Mouse (Mus musculus) embryonic fibroblast, embryonic 13.5 days (primary cell): ENCODE data around the gene Ccdc88a. TPM values are rescaled to one million over a fixed set of nuclear protein-coding genes. Genes with fewer than 3 reads are reported as not detected.
"Not testable (repeated sequence)": the region's sequence is repeated elsewhere in the genome, so short reads cannot be mapped to it uniquely, and the experiment has no call there.

Experiments used
- H3K27ac ChIP-seq: 2 replicates; pipeline ENCODE4 v1.5.1; 2012; ENCODE audit warnings: low read length, control low read depth, inconsistent platforms; ENCODE audit not compliant: insufficient read depth
- H3K4me1 ChIP-seq: 2 replicates; pipeline ENCODE4 v1.6.1; 2011; ENCODE audit warnings: low read length; ENCODE audit not compliant: control insufficient read depth, insufficient read depth
- H3K4me3 ChIP-seq: 2 replicates; pipeline ENCODE4 v1.5.1; 2011; ENCODE audit warnings: mild to moderate bottlenecking, control low read depth, low read length; ENCODE audit not compliant: insufficient read depth
- CTCF ChIP-seq: IDR thresholded peaks from 2 replicates; pipeline ENCODE4 v1.5.1; 2011; ENCODE audit warnings: mild to moderate bottlenecking, control low read depth, low read length, moderate library complexity, borderline replicate concordance; ENCODE audit not compliant: insufficient read depth
- POLR2A ChIP-seq: IDR thresholded peaks from 2 replicates; pipeline ENCODE4 v1.6.1; 2011; ENCODE audit warnings: low read depth, mild to moderate bottlenecking, control low read depth, low read length, moderate library complexity
- polyA plus RNA-seq: library from polyadenylated mRNA; stranded (reverse); fragments of >200 nt; gene quantifications from 2 replicates; pipeline ENCODE4 v1.2.4, GENCODE M21; 2011; ENCODE audit warnings: low read depth; ENCODE audit not compliant: missing spikeins, insufficient read length

Gene Ccdc88a
- polyA plus RNA-seq, 1 experiment: 40.3 TPM

DNA sequence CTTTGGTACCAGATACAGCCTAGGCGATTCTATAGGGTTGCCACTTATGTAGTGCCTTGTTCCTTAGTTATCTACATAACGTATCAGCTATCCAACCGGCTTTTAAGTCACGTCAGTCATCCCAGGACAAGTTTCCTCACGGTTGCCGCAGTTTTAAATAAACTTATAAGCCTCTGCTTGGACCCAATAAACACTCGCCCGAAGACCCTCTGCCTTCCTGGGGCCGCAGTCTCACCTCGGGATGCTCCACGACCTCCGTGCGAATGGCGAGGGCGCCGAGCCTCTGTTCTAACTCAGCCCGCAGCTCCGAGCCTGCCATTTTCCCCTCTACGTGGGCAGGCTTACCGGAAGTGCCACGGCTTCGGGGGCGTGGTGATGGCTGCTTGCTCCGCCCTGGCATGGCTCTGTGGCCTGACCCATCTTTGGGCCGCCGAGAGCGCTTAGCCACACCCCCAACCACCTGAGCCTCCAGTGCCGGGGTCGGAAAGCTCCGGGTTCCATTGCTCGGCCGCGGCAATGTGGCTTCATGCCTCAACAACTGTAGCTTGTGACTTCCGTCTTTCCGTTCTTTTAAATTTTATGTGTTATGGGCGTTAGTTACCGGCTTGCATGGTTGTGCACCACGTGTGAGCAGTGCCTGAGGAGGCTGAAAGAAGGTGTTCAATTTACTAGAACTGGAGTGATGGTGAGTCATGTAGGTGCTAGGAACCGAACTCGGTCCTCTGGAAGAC lies 141.4 kb downstream of the Ccdc88a start, which contains the start of gene Prorsd1:
Prorsd1 (minus strand) TSS at position 352 of the 731 bp plus-strand sequence.
- TF ChIP-seq CTCF (no peak), POLR2A (peak; percentile 94)
- H3K27ac ChIP-seq: peak within 1 kb of the TSS; percentile 71
- no peaks in the 10 kb centered on the region for H3K4me1 ChIP-seq
- peak within 1 kb of the TSS; percentile 79 for H3K4me3 ChIP-seq

DNA sequence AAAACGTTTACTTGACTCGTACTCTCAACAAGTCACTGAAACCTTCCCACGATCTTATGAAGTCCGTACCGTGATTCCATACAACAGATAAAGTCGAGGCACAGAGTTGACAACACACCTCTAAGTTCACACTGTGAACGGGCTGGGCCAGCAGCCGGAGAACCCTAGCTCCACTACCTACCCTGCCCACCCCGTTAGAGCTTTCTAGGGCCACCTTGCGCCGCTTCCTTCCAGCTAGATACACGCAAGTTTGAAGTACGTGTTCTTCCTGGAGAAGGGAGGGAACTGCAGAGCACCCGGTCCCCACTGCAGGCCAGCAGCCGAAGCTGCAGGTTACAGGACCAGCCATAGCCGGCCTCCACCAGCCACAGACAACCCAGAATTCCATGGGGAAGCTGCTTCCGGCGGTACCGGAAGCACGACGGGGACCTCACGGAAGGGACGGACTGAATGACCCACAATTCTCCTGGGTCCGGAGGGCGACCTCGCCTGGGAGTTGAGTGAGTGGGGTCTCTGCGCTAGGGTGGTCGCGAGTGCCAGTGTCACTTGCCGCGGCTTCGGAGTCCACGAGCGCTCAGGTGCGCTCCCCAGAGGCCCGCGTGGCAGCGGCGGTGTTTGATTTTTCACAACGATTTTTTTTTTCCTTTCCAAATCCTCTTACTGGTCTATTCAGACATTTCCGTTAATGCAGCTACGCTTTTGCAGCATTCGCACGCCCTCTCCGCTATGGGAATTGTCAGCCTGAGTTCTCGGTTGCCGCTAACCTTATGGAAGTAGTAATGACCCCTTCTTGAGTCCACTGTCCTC lies 152.7 kb downstream of the Ccdc88a start, which contains the start of gene Mtif2:
Mtif2 (plus strand) TSS at position 421 of the 807 bp plus-strand sequence.
- Histone ChIP-seq H3K4me3 (peak within 1 kb of the TSS; percentile 69), H3K4me1 (no peaks in the 10 kb centered on the region), H3K27ac (peak within 1 kb of the TSS; percentile 45)
- TF ChIP-seq POLR2A (peak; percentile 90), CTCF (no peak)

DNA sequence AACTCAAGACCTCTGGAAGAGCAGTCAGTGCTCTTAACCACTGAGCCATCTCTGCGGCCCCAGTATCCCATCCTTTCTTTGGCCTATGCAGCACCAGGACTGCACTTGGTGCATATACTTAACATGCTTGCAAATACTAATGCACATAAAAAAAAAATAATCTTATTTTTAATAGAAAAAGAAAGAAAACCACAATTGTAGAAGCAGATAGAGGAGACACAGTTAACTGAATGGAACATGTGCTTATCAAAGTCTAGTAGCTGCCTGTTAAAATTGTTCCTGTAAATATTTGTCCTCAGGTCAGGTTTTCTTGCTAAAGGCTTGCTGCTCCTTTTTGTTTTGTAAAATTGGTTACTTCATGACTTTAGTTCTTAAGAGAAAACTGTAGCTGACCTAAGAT lies 164.7 kb downstream of the Ccdc88a start:
- H3K27ac ChIP-seq: no peak overlapping the region
- no peak overlapping the region for H3K4me3 ChIP-seq
- H3K4me1 ChIP-seq: no peaks in the 10 kb centered on the region
- TF ChIP-seq CTCF (no peak), POLR2A (no peak)

DNA sequence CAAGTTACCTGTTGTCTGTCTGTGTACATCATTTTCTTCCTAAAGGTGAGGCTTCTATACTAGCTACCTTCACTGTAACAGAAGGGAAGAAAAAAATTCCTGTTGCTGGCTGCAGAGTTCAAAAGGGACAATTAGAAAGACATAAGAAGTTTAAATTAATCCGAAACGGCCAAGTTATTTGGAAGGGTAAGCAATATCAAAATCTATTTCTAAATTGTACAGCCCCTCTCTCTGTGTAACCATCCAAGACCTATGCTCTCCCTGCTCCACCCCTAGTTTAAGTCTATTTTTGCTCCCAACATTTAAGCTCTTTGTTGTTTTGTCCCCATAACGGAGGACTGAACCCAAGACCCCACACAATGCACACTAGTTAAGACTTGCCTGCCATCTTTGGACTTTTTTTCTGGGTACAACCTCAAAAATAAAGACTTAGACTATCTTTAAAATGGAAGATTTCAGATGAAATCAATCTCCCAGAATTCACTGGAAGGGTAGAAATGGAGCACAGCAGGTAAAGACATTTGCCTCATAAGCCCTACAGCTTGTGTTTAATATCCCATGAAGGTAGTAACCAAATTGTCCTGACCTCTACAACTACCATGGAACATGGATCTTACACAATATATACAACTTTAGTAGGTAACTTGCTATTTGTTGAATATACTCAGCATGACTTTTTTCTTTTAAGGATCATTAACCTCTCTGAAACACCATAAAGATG lies 170.9 kb downstream of the Ccdc88a start:
- H3K27ac ChIP-seq: no peak overlapping the region
- no peak overlapping the region for H3K4me3 ChIP-seq
- H3K4me1 ChIP-seq: peaks cover 3% of the 10 kb centered on the region; the same call in 1 of the 2 replicates
- TF ChIP-seq CTCF: no peak
- peak; percentile 27; the same call in 1 of the 2 replicates for TF ChIP-seq POLR2A

DNA sequence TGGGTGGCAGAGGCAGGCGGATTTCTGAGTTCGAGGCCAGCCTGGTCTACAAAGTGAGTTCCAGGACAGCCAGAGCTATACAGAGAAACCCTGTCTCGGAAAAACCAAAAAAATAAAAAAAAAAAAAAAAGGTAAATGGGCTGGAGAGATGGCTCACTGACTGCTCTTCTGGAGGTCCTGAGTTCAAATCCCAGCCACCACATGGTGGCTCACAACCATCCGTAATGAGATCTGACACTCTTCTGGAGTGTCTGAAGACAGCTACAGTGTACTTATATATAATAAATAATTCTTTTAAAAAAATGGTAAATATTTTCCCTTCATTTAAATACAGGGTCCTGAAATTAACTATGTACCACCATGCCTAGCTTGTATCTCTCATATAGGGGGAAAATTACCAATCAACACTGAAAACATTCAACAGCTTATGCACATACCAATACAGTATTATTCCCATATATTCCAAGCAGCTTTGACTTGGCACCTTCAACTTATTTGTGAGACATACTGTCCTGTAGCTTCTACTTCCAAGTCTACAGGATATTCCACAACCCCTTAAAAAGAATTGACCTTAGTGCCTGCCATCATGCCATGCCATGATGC lies 171.8 kb downstream of the Ccdc88a start:
- not testable (repeated sequence) for H3K27ac ChIP-seq, H3K4me1 ChIP-seq, H3K4me3 ChIP-seq

DNA sequence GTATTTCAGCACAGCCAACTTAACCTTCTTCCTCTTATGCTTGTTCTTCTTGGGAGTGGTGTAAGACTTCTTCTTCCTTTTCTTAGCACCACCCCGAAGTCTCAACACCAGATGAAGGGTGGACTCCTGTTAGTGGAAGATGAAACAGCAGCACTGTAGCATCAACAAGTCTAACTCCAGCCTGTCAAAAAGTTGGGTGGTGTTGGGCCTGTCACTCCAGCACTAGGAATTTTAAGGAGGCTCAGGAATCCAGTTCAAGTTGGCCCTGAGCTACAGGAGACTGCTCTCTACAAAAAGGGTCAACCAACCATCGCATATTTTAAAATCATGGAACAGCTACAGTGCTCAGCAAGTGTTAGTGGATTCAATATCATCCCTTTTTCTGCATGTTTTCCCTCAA lies 172.8 kb downstream of the Ccdc88a start:
- H3K4me3 ChIP-seq: peak overlapping the region; percentile 100
- H3K27ac ChIP-seq: peak overlapping the region; percentile 32
- H3K4me1 ChIP-seq: not testable (repeated sequence)

DNA sequence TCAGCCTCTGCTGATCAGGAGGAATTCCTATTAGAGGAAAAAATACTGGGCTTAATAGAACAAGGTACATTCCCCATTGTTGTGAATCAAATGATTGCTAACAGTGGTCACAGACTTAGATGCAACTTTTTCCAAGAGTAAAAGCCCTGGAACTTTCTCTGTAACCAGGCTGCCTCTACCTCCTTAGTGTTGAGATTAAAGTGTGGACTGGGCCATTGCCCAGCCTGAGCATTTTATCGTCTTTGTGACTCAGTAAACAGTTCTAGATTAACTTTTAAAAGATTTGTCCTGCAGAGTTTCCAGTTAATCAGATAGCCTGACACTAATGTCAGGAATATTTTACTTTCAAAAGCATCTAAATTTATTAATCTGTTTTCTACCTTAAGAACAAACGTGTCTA lies 173.3 kb downstream of the Ccdc88a start:
- peak overlapping the region; percentile 82; the same call in 1 of the 2 replicates for H3K27ac ChIP-seq
- TF ChIP-seq CTCF (no peak), POLR2A (no peak)

DNA sequence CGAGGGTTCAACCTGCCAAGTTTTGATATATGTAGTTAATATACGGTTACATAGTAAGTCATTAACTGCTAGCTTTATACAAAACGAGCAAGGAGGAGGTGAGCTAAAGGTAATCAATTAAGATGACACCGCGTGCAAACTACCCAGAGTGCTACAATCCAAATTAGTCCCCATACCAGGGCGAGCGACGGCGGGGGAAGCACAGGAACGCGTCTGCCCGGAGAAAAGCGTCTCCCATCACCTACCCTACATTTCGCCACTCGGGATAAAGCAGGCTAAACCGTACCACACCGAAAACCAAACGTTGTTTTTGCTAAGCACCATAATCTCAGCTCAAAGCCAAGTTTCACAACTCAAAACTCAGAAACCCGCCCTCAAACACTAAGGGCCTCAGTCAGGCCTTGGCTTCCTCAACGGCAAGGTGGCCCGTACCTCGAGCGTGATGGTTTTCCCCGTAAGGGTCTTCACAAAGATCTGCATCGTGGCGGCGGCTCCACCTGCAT lies 173.8 kb downstream of the Ccdc88a start:
- Histone ChIP-seq H3K4me3 (peak overlapping the region; percentile 100), H3K27ac (peak overlapping the region; percentile 82), H3K4me1 (peaks cover 3% of the 10 kb centered on the region; the same call in 1 of the 2 replicates)
- no peak; the same call in 1 of the 2 replicates for TF ChIP-seq POLR2A
- TF ChIP-seq CTCF: no peak

More for the DNA sequence above, 173.3 kb downstream of the Ccdc88a start:
- Histone ChIP-seq H3K4me1 (peaks cover 3% of the 10 kb centered on the region; the same call in 1 of the 2 replicates), H3K4me3 (peak overlapping the region; percentile 100)
